Mouse (Mus musculus) left cerebral cortex, adult 18-20 months (tissue): ENCODE data around the gene Lin9. TPM values are rescaled to one million over a fixed set of nuclear protein-coding genes. Genes with fewer than 3 reads are reported as not detected.

Source experiments
- DNase-seq, 2 experiments: peaks; one replicate each; pipeline ENCODE4 v3.0.0; 2021 to 2022; ENCODE audit warnings: low spot score in 2 of 2, mixed read lengths in 1 of 2
- total RNA-seq, 2 experiments: library from RNA; stranded (reverse); gene quantifications; 2 replicates each; pipeline ENCODE4 v1.2.3; 2021

Lin9 gene
- total RNA-seq, 2 experiments from 2014 or later = 3.3 to 3.7 TPM

- no peak for DNase-seq
Observed at GRCm38 (mm10) chr1:180703400-180703799, 62.5 kb downstream of the Lin9 start.

- no peak for DNase-seq
Observed at GRCm38 (mm10) chr1:180707368-180707767, 66.4 kb downstream of the Lin9 start.

- DNase-seq = no peak
Observed at GRCm38 (mm10) chr1:180707813-180708212, 66.9 kb downstream of the Lin9 start.

GRCm38 (mm10) chr1:180708935-180709776, 68.2 kb downstream of the Lin9 start:
- no peak for DNase-seq

- DNase-seq = no peak
Observed at GRCm38 (mm10) chr1:180718756-180719155, 77.8 kb downstream of the Lin9 start.

- no peak for DNase-seq
Observed at GRCm38 (mm10) chr1:180719483-180719882, 78.5 kb downstream of the Lin9 start.

GRCm38 (mm10) chr1:180719951-180720689, 79.2 kb downstream of the Lin9 start:
- DNase-seq = peak; percentile 71 to 79

GRCm38 (mm10) chr1:180722608-180723007, 81.7 kb downstream of the Lin9 start:
- DNase-seq = no peak

GRCm38 (mm10) chr1:180723701-180724238, 82.8 kb downstream of the Lin9 start:
- DNase-seq = no peak

GRCm38 (mm10) chr1:180725704-180726179, 84.8 kb downstream of the Lin9 start, which contains the start of gene Acbd3:
Gene Acbd3, plus strand, starts transcription at chr1:180726043.
- DNase-seq = peak; percentile 86 to 92

- DNase-seq = peak in 1 of 2 experiments; percentile 7
Observed at GRCm38 (mm10) chr1:180726183-180726582, 85.2 kb downstream of the Lin9 start.

- DNase-seq = no peak
Observed at GRCm38 (mm10) chr1:180729231-180729630, 88.3 kb downstream of the Lin9 start.

Other genes with a start within 250 kb of the Lin9 start
- gene Stum, start 157.6 kb upstream of the Lin9 start, total RNA-seq = 100 to 1,000 TPM; 171 to 180 TPM
- gene Parp1, start 72.2 kb upstream of the Lin9 start, total RNA-seq = 10 to 100 TPM; 81.9 to 88.2 TPM
- gene Mixl1, start 55.9 kb downstream of the Lin9 start, total RNA-seq = not detected
- 10 to 100 TPM; 36.3 to 36.7 TPM for gene Acbd3, start 84.9 kb downstream of the Lin9 start, total RNA-seq
- gene H3f3a, start 172.8 kb downstream of the Lin9 start, total RNA-seq = 100 to 1,000 TPM; 249 to 263 TPM
- gene Sde2, start 210.0 kb downstream of the Lin9 start, total RNA-seq = 10 to 100 TPM; 20.9 to 25.7 TPM